Mouse (Mus musculus): Measurements from ENCODE around the gene Ogfr.

Gene Ogfr

DNA sequence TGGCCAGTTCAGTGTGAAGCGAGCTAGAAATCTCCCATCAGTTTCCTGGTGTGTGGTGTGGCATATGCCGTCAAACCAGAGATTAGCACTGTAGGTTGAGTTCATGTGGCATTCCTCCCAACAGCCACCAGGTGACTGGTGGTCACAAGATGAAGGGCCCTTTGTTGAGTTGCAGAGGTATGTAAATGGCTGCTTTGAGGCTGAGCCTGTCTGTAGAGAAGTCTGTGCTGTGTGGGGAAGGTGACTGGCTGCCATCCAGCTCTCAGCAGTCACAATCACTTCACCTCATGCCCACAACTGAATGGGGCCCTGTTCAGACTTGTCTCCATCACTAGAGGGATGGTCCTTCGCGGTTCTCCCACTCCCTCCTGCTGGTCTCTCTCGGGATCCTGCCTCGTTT, 15.7 kb downstream of the Ogfr start:
- no peak for DNase-seq (ENCODE audit: low spot score)

- DNase-seq (ENCODE audit: low spot score) = no peak
These were observed 21.2 kb downstream of the Ogfr start for GRCm38 (mm10) chr2:180610283-180610682.

GRCm38 (mm10) chr2:180611882-180612281, 22.8 kb downstream of the Ogfr start:
- no peak for DNase-seq (ENCODE audit: low spot score)

- no peak for DNase-seq (ENCODE audit: low spot score)
These were observed 52.8 kb downstream of the Ogfr start for GRCm38 (mm10) chr2:180641576-180642554.

DNA sequence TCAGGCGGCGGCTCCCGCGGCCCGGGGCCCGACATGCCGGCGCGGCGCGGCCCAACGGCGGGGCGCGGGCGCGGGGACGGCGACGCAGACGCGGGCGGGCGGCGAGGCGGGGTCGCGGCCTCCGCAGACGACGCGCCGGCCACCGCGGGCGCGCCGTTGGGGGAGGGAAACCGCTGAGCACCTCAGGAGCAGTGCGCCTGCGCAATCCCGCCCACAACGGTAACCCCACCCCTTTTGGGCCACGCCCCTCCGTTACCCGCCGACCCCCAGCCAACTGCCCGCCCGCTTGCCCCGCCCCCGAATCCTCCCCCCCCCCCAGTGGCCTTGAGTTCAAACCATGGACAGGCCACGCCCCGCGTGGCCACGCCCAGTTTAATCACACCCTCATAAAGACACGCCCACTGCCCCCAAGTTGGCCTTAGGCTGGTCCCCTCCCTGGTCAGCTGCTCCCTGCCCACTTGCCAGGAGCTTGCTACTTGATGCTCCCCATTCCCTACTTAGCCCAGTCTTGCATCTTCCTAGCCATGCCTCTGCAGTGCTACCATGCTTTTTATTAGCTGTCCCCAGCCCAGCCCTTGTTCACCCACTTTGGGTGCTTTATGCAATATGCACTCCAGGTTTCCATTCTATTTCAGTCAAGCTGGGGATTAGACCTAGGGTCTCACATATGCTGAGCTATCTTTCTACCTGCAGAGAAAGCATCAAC, 53.7 kb downstream of the Ogfr start, which contains the start of gene Tcfl5:
TSS of gene Tcfl5 (minus strand) at position 154 of the 706 bp plus-strand sequence.
- DNase-seq (ENCODE audit: low spot score) = no peak

- no peak for DNase-seq (ENCODE audit: low spot score)
These were observed 54.6 kb downstream of the Ogfr start for GRCm38 (mm10) chr2:180643626-180644025.

Data from adipocyte (in vitro differentiated cells).